Mouse (Mus musculus): Measurements from ENCODE around the gene Acad9. TPM values are rescaled to one million over a fixed set of nuclear protein-coding genes. Genes with fewer than 3 reads are reported as not detected.

The Acad9 gene
- total RNA-seq (2021): 10 to 100 TPM; 27.4 to 32.6 TPM
- long read RNA-seq, experiment 1, transcript Acad9-201 (18 exons, 3,930 nt): major isoform, 43 of 52 reads
- long read RNA-seq, experiment 1, partial matches to known transcripts: 2 of 52 reads
- long read RNA-seq, experiment 1, other reads (novel, unspliced or antisense): 7 of 52 reads
- long read RNA-seq, experiment 2, transcript Acad9-201 (18 exons, 3,930 nt): major isoform, 45 of 54 reads
- long read RNA-seq, experiment 2, partial matches to known transcripts: 2 of 54 reads
- long read RNA-seq, experiment 2, other reads (novel, unspliced or antisense): 7 of 54 reads

GRCm38 (mm10) chr3:36065843-36066651 is at the start of gene Acad9:
TSS of gene Acad9 (plus strand) at chr3:36065979.
- DNase-seq (ENCODE audit: low spot score in 2 of 2): peak; percentile 83 to 94

- DNase-seq (ENCODE audit: low spot score in 2 of 2): no peak
Observed at GRCm38 (mm10) chr3:36025732-36026131, 40.0 kb upstream of the Acad9 start.

- no peak for DNase-seq (ENCODE audit: low spot score in 2 of 2)
Observed at GRCm38 (mm10) chr3:36029993-36030392, 35.8 kb upstream of the Acad9 start.

GRCm38 (mm10) chr3:36031740-36032510 is 33.9 kb upstream of the Acad9 start:
- DNase-seq (ENCODE audit: low spot score in 2 of 2): no peak

- no peak for DNase-seq (ENCODE audit: low spot score in 2 of 2)
Observed at GRCm38 (mm10) chr3:36044520-36044919, 21.3 kb upstream of the Acad9 start.

GRCm38 (mm10) chr3:36045086-36045485 is 20.7 kb upstream of the Acad9 start:
- no peak for DNase-seq (ENCODE audit: low spot score in 2 of 2)

- no peak for DNase-seq (ENCODE audit: low spot score in 2 of 2)
Observed at GRCm38 (mm10) chr3:36049106-36049505, 16.7 kb upstream of the Acad9 start.

GRCm38 (mm10) chr3:36053447-36053846 is 12.3 kb upstream of the Acad9 start, which contains the start of gene Ccdc144b:
TSS of gene Ccdc144b (minus strand) at chr3:36053547.
- DNase-seq (ENCODE audit: low spot score in 2 of 2): no peak

- DNase-seq (ENCODE audit: low spot score in 2 of 2): peak in 1 of 2 experiments; percentile 52
Observed at GRCm38 (mm10) chr3:36060096-36060850, 5.5 kb upstream of the Acad9 start.

GRCm38 (mm10) chr3:36064592-36065061 is 1.2 kb upstream of the Acad9 start:
- no peak for DNase-seq (ENCODE audit: low spot score in 2 of 2)

- no peak for DNase-seq (ENCODE audit: low spot score in 2 of 2)
Observed at GRCm38 (mm10) chr3:36065166-36065565, 613 bp upstream of the Acad9 start.

GRCm38 (mm10) chr3:36067731-36068130 is 2.0 kb downstream of the Acad9 start:
- DNase-seq (ENCODE audit: low spot score in 2 of 2): no peak

GRCm38 (mm10) chr3:36070436-36070835 is 4.7 kb downstream of the Acad9 start:
- no peak for DNase-seq (ENCODE audit: low spot score in 2 of 2)

- DNase-seq (ENCODE audit: low spot score in 2 of 2): no peak
Observed at GRCm38 (mm10) chr3:36071047-36071446, 5.3 kb downstream of the Acad9 start.

- no peak for DNase-seq (ENCODE audit: low spot score in 2 of 2)
Observed at GRCm38 (mm10) chr3:36074231-36074630, 8.5 kb downstream of the Acad9 start.

GRCm38 (mm10) chr3:36075466-36075865 is 9.7 kb downstream of the Acad9 start:
- DNase-seq (ENCODE audit: low spot score in 2 of 2): no peak

- no peak for DNase-seq (ENCODE audit: low spot score in 2 of 2)
Observed at GRCm38 (mm10) chr3:36077386-36077785, 11.6 kb downstream of the Acad9 start.

GRCm38 (mm10) chr3:36079886-36080285 is 14.1 kb downstream of the Acad9 start:
- DNase-seq (ENCODE audit: low spot score in 2 of 2): no peak

GRCm38 (mm10) chr3:36080741-36081140 is 15.0 kb downstream of the Acad9 start:
- no peak for DNase-seq (ENCODE audit: low spot score in 2 of 2)

GRCm38 (mm10) chr3:36082843-36083242 is 17.1 kb downstream of the Acad9 start:
- no peak for DNase-seq (ENCODE audit: low spot score in 2 of 2)

GRCm38 (mm10) chr3:36083381-36083780 is 17.6 kb downstream of the Acad9 start:
- DNase-seq (ENCODE audit: low spot score in 2 of 2): no peak
